Mouse (Mus musculus) heart, embryonic 14.5 days (tissue): ENCODE results near the gene Btbd7. TPM values are rescaled to one million over a fixed set of nuclear protein-coding genes. Genes with fewer than 3 reads are reported as not detected.

ENCODE experiments used
- ATAC-seq: fragments of 200-750 bp; cut with Nextera tagmentation; 2 replicates; pipeline ENCODE4 v1.8.0; 2017; ENCODE audit warnings: low read depth, moderate TSS enrichment; ENCODE audit not compliant: insufficient number of reproducible peaks, insufficient read depth, low FRiP score
- H3K27ac ChIP-seq, 2 experiments: fragments of 200-500 bp in 1 of 2; fragments of 300-500 bp in 1 of 2; sonication (generic) in 1 of 2; replicated peaks in 1 of 2; 2 replicates each; pipeline ENCODE4 v1.5.1; 2012 to 2014; ENCODE audit warnings: low read depth in 2 of 2, low read length in 2 of 2, control low read depth in 1 of 2, mild to moderate bottlenecking in 1 of 2, mixed read lengths in 1 of 2; ENCODE audit not compliant: control insufficient read depth in 1 of 2, insufficient read depth in 1 of 2
- H3K27me3 ChIP-seq: fragments of 300-500 bp; sonication (generic); 2 replicates; pipeline ENCODE4 v1.6.1; 2014; ENCODE audit warnings: mild to moderate bottlenecking, low read length, control low read depth; ENCODE audit not compliant: control insufficient read depth, insufficient read depth
- H3K36me3 ChIP-seq: fragments of 300-500 bp; sonication (generic); 2 replicates; pipeline ENCODE4 v1.6.1; 2014; ENCODE audit warnings: mild to moderate bottlenecking, control low read depth, low read length, mixed read lengths; ENCODE audit not compliant: control insufficient read depth, insufficient read depth
- H3K4me1 ChIP-seq, 2 experiments: fragments of 200-500 bp in 1 of 2; fragments of 300-500 bp in 1 of 2; sonication (generic) in 1 of 2; 2 replicates each; pipeline ENCODE4 v1.6.1; 2012 to 2014; ENCODE audit warnings: low read length in 2 of 2, control low read depth in 1 of 2, mixed read lengths in 1 of 2; ENCODE audit not compliant: control insufficient read depth in 2 of 2, insufficient read depth in 2 of 2
- H3K4me2 ChIP-seq: fragments of 300-500 bp; sonication (generic); 2 replicates; pipeline ENCODE4 v1.6.1; 2014; ENCODE audit warnings: mild to moderate bottlenecking, low read length
- H3K4me3 ChIP-seq, 2 experiments: fragments of 200-500 bp in 1 of 2; fragments of 300-500 bp in 1 of 2; sonication (generic) in 1 of 2; 2 replicates each; pipeline ENCODE4 v1.5.1; 2012 to 2014; ENCODE audit warnings: low read length in 2 of 2, mild to moderate bottlenecking in 2 of 2, control low read depth in 1 of 2, low read depth in 1 of 2, moderate library complexity in 1 of 2; ENCODE audit not compliant: control insufficient read depth in 1 of 2, insufficient read depth in 1 of 2
- H3K9ac ChIP-seq: fragments of 300-500 bp; sonication (generic); 2 replicates; pipeline ENCODE4 v1.6.1; 2014; ENCODE audit warnings: mild to moderate bottlenecking, low read length
- H3K9me3 ChIP-seq: fragments of 300-500 bp; sonication (generic); 2 replicates; pipeline ENCODE4 v1.6.1; 2016; ENCODE audit warnings: low read length, control low read depth; ENCODE audit not compliant: control insufficient read depth
- WGBS: fragments of 180-500 bp; shearing (Covaris S2); extraction: QIAGEN DNeasy Blood & Tissue Kit; methylation state at CpG from one replicate; pipeline ENCODE4 v1.1.7; 2014; 5-methylcytosine and 5-hydroxymethylcytosine counted together
- polyA plus RNA-seq: library from polyadenylated mRNA; unstranded; fragments of >200 nt; fragmentation: Nextera tagmentation; extraction: Ambion mirVana; gene quantifications from 2 replicates; pipeline ENCODE4 v1.2.1, GENCODE M21; 2014

Btbd7 gene
- polyA plus RNA-seq, 1 experiment from 2014 or later = 16.4 TPM

- no peaks in the 10 kb centered on the region for H3K27me3 ChIP-seq
- peak overlapping the region; percentile 68 to 96 for H3K4me3 ChIP-seq
- H3K4me2 ChIP-seq = peak overlapping the region; percentile 88
- no peaks in the 10 kb centered on the region for H3K9me3 ChIP-seq
- ATAC-seq = no peak
- H3K36me3 ChIP-seq = no peaks in the 10 kb centered on the region
- peak overlapping the region; percentile 62 for H3K9ac ChIP-seq
- WGBS = 15% methylated on average over 7 of the region's 7 CpGs
- H3K27ac ChIP-seq = peak overlapping the region; percentile 79 to 97
- peaks cover 2 to 18% of the 10 kb centered on the region in 2 experiments for H3K4me1 ChIP-seq
Observed at GRCm38 (mm10) chr12:102878901-102879300, 630 bp upstream of the Btbd7 start.

GRCm38 (mm10) chr12:102877301-102878030 lies 805 bp downstream of the Btbd7 start:
- H3K9ac ChIP-seq = peak overlapping the region; percentile 94
- H3K27ac ChIP-seq = peak overlapping the region; percentile 89 to 97
- peak; percentile 83 for ATAC-seq
- H3K4me1 ChIP-seq = peaks cover 2 to 18% of the 10 kb centered on the region in 2 experiments
- WGBS = under 1% methylated on average over 62 of the region's 70 CpGs
- peak overlapping the region; percentile 79 to 96 for H3K4me3 ChIP-seq
- H3K27me3 ChIP-seq = no peaks in the 10 kb centered on the region
- peak overlapping the region; percentile 88 for H3K4me2 ChIP-seq
- no peaks in the 10 kb centered on the region for H3K9me3 ChIP-seq
- no peaks in the 10 kb centered on the region for H3K36me3 ChIP-seq

GRCm38 (mm10) chr12:102870527-102870926 lies 7.7 kb downstream of the Btbd7 start:
- no peak for ATAC-seq
- no peak overlapping the region for H3K4me2 ChIP-seq
- H3K27ac ChIP-seq = no peak overlapping the region
- no peaks in the 10 kb centered on the region for H3K27me3 ChIP-seq
- no peak overlapping the region for H3K9ac ChIP-seq
- H3K4me3 ChIP-seq = no peak overlapping the region
- peaks cover 0 to 6% of the 10 kb centered on the region in 2 experiments; a peak in 3 of 4 replicates for H3K4me1 ChIP-seq
- H3K36me3 ChIP-seq = no peaks in the 10 kb centered on the region
- 71% methylated on average over 1 of the region's 1 CpGs for WGBS
- H3K9me3 ChIP-seq = no peaks in the 10 kb centered on the region

- peaks cover 0 to 4% of the 10 kb centered on the region in 2 experiments; a peak in 1 of 4 replicates for H3K4me1 ChIP-seq
- no peaks in the 10 kb centered on the region for H3K9me3 ChIP-seq
- H3K36me3 ChIP-seq = no peaks in the 10 kb centered on the region
- H3K27me3 ChIP-seq = no peaks in the 10 kb centered on the region
- WGBS = 72% methylated on average over 2 of the region's 2 CpGs
- no peak overlapping the region for H3K27ac ChIP-seq
- H3K4me3 ChIP-seq = no peak overlapping the region
- H3K4me2 ChIP-seq = no peak overlapping the region
- no peak overlapping the region for H3K9ac ChIP-seq
- no peak for ATAC-seq
Observed at GRCm38 (mm10) chr12:102869802-102870201, 8.5 kb downstream of the Btbd7 start.

- Histone ChIP-seq H3K27me3 (no peaks in the 10 kb centered on the region), H3K27ac (no peak overlapping the region), H3K4me2 (no peak overlapping the region), H3K9ac (no peak overlapping the region), H3K9me3 (no peaks in the 10 kb centered on the region), H3K4me1 (no peaks in the 10 kb centered on the region), H3K36me3 (no peaks in the 10 kb centered on the region), H3K4me3 (no peak overlapping the region)
- ATAC-seq = no peak
Observed at GRCm38 (mm10) chr12:102860806-102861205, 17.5 kb downstream of the Btbd7 start.

GRCm38 (mm10) chr12:102838271-102838670 lies 40.0 kb downstream of the Btbd7 start:
- 92% methylated on average over 9 of the region's 9 CpGs for WGBS
- Histone ChIP-seq H3K27me3 (no peaks in the 10 kb centered on the region), H3K27ac (no peak overlapping the region), H3K36me3 (peaks cover 29% of the 10 kb centered on the region), H3K4me3 (no peak overlapping the region), H3K9ac (no peak overlapping the region), H3K4me2 (no peak overlapping the region), H3K4me1 (no peaks in the 10 kb centered on the region), H3K9me3 (no peaks in the 10 kb centered on the region)
- ATAC-seq = no peak

- H3K9me3 ChIP-seq = no peaks in the 10 kb centered on the region
- no peak overlapping the region for H3K4me2 ChIP-seq
- H3K27ac ChIP-seq = no peak overlapping the region
- WGBS = 100% methylated on average over 1 of the region's 1 CpGs
- H3K27me3 ChIP-seq = no peaks in the 10 kb centered on the region
- no peak overlapping the region for H3K9ac ChIP-seq
- H3K4me1 ChIP-seq = no peaks in the 10 kb centered on the region
- no peak for ATAC-seq
- H3K36me3 ChIP-seq = peaks cover 22% of the 10 kb centered on the region
- no peak overlapping the region for H3K4me3 ChIP-seq
Observed at GRCm38 (mm10) chr12:102832746-102833300, 45.4 kb downstream of the Btbd7 start.
